Mouse (Mus musculus) lung, postnatal 0 days (tissue): ENCODE measurements around the gene Hvcn1.

ENCODE experiments used
- CTCF ChIP-seq: IDR thresholded peaks from 2 replicates; pipeline ENCODE4 v1.5.1; 2016; ENCODE audit warnings: antibody characterized with exemption, mild to moderate bottlenecking
- EP300 ChIP-seq: IDR thresholded peaks from 2 replicates; pipeline ENCODE4 v1.6.1; 2016; ENCODE audit warnings: antibody characterized with exemption, mild to moderate bottlenecking, control low read depth

GRCm38 (mm10) chr5:122209591-122210368, 3.2 kb downstream of the Hvcn1 start:
- no peak for TF ChIP-seq CTCF
- TF ChIP-seq EP300: no peak
